Mouse (Mus musculus): ENCODE results near the gene Avpi1. TPM values are rescaled to one million over a fixed set of nuclear protein-coding genes. Genes with fewer than 3 reads are reported as not detected.

Gene Avpi1
- 29.5 and 31.1 TPM in 2 replicates for polyA plus RNA-seq (2014; fragmentation: Nextera tagmentation; extraction: Ambion mirVana)

GRCm38 (mm10) chr19:42128787-42129508 lies at the start of gene Avpi1:
TSS of gene Avpi1 (minus strand) at chr19:42129059.
- Histone ChIP-seq H3K9ac (ENCODE audit: low read depth, low read length) (peak within 1 kb of the TSS; percentile 89), H3K27me3 (ENCODE audit: control insufficient read depth, insufficient read depth, low read length) (no peaks in the 10 kb centered on the region), H3K36me3 (ENCODE audit: control insufficient read depth, insufficient read depth, low read length) (no peaks in the 10 kb centered on the region), H3K4me1 (ENCODE audit: control insufficient read depth, insufficient read depth, low read length) (peaks cover 27% of the 10 kb centered on the region), H3K27ac (ENCODE audit: low read depth, low read length) (peak within 1 kb of the TSS; percentile 89), H3K4me2 (peak within 1 kb of the TSS; percentile 98), H3K9me3 (replicated peaks; ENCODE audit: control insufficient read depth, low read length) (no peaks in the 10 kb centered on the region), H3K4me3 (ENCODE audit: low read depth, low read length) (peak within 1 kb of the TSS; percentile 76)
- 0% methylated on average over 53 of the region's 54 CpGs for WGBS (ENCODE audit: insufficient replicate concordance)
- peak; percentile 97 for ATAC-seq (replicated peaks; ENCODE audit: insufficient number of reproducible peaks, low FRiP score, low TSS enrichment)

DNA sequence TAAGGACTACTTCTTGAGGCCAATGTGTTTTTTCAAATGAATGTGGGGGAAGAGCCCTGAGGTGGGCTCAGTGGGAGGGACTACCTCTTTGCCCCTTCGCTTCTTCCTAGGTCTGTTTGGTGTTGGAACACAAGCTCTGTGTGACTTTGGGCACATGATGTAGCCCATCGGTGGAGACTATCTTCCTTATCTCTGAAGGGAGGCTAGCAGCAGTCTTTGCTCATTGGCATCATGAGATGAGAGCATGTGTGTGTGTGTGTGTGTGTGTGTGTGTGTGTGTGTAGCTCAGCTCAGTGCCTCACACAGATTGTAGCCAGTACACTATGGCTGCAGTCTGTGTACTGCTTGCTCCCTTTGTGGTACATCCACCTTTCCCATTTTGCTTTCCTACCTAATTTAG lies 48.6 kb upstream of the Avpi1 start:
- Histone ChIP-seq H3K27ac (ENCODE audit: low read depth, low read length) (no peak overlapping the region), H3K4me1 (ENCODE audit: control insufficient read depth, insufficient read depth, low read length) (no peaks in the 10 kb centered on the region), H3K4me3 (ENCODE audit: low read depth, low read length) (no peak overlapping the region), H3K9ac (ENCODE audit: low read depth, low read length) (no peak overlapping the region), H3K4me2 (no peak overlapping the region), H3K27me3 (ENCODE audit: control insufficient read depth, insufficient read depth, low read length) (no peaks in the 10 kb centered on the region), H3K36me3 (ENCODE audit: control insufficient read depth, insufficient read depth, low read length) (peaks cover 10% of the 10 kb centered on the region), H3K9me3 (replicated peaks; ENCODE audit: control insufficient read depth, low read length) (no peaks in the 10 kb centered on the region)
- WGBS (ENCODE audit: insufficient replicate concordance), result 73% methylated on average over 2 of the region's 2 CpGs
- ATAC-seq (replicated peaks; ENCODE audit: insufficient number of reproducible peaks, low FRiP score, low TSS enrichment), result no peak

DNA sequence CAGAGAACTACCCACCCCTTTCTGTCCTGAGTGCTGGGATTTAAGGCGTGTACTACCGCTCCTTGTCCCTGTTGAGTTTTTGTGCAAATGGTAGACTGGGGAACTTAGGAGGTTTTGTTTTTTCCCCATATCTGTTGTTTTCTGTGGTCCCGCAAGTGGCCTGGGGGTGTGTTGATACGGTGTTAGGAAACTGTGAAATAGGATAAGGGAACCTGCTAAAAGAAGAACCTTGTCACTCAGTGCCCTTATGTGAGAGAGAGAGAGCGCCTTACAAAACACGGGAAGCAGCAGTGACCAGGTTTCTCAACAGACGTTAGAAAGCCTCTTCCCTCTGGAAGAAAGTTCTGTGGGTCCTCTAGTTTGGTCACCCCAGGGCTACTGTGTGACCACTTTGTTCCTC lies 48.0 kb upstream of the Avpi1 start:
- Histone ChIP-seq H3K36me3 (ENCODE audit: control insufficient read depth, insufficient read depth, low read length) (peaks cover 10% of the 10 kb centered on the region), H3K4me3 (ENCODE audit: low read depth, low read length) (no peak overlapping the region), H3K9me3 (replicated peaks; ENCODE audit: control insufficient read depth, low read length) (no peaks in the 10 kb centered on the region), H3K27ac (ENCODE audit: low read depth, low read length) (no peak overlapping the region), H3K9ac (ENCODE audit: low read depth, low read length) (no peak overlapping the region), H3K4me2 (no peak overlapping the region), H3K27me3 (ENCODE audit: control insufficient read depth, insufficient read depth, low read length) (no peaks in the 10 kb centered on the region), H3K4me1 (ENCODE audit: control insufficient read depth, insufficient read depth, low read length) (no peaks in the 10 kb centered on the region)
- no peak for ATAC-seq (replicated peaks; ENCODE audit: insufficient number of reproducible peaks, low FRiP score, low TSS enrichment)
- WGBS (ENCODE audit: insufficient replicate concordance), result 65% methylated on average over 7 of the region's 7 CpGs

DNA sequence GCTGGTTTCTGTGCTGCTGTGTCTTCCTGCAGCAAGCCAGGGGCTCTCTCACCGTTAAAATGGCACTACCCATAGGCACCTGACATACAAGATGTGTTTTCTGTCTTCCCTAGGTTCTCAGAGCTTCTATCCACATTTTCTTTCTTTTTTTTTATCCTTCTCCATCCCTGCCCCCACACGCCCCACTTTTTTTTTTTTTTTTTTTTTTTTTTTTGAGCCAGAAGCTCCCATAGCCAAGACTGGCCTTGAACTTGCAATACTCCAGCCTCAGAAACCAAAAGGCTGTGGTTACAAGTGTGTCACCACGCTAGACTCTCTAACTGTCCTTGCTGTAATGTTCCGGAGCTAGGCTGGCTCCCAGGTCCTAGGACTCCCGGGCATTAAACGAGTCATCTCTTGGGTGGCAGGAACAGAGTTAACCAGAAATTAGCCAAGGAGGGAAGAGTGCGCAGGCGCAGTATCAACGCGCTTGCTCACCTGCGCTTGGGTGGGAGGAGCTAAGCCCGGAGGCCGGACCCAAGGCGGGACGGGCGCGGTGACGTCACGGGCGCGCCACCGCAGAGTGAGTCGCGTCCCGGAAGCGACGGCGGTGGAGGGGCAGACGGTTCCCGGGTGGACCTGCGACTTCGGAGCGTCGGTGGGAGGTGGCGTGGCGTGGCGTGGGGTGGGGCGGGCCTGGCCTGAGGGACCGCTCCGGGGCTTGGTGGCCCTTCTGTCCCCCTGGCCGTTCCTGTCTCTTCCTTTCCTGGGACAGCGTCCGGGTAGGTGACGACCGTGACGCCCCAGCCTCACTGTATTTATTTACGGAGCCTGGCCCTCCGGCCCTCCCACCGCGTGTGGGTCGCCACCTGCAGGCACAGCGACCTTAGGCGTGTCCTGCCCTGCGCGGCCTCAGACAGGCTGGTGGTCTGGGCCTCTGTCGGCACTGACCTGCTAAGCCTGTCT lies 41.4 kb upstream of the Avpi1 start:
- H3K4me3 ChIP-seq (ENCODE audit: low read depth, low read length), result peak overlapping the region; percentile 91
- peaks cover 14% of the 10 kb centered on the region; the same call in 1 of the 2 replicates for H3K4me1 ChIP-seq (ENCODE audit: control insufficient read depth, insufficient read depth, low read length)
- peak overlapping the region; percentile 47; the same call in 1 of the 2 replicates for H3K27ac ChIP-seq (ENCODE audit: low read depth, low read length)
- H3K27me3 ChIP-seq (ENCODE audit: control insufficient read depth, insufficient read depth, low read length), result peaks cover 26% of the 10 kb centered on the region
- peak; percentile 88 for ATAC-seq (replicated peaks; ENCODE audit: insufficient number of reproducible peaks, low FRiP score, low TSS enrichment)
- H3K9ac ChIP-seq (ENCODE audit: low read depth, low read length), result peak overlapping the region; percentile 95
- peak overlapping the region; percentile 84 for H3K4me2 ChIP-seq
- H3K9me3 ChIP-seq (replicated peaks; ENCODE audit: control insufficient read depth, low read length), result no peaks in the 10 kb centered on the region
- 2% methylated on average over 48 of the region's 56 CpGs for WGBS (ENCODE audit: insufficient replicate concordance)
- no peaks in the 10 kb centered on the region for H3K36me3 ChIP-seq (ENCODE audit: control insufficient read depth, insufficient read depth, low read length)

- no peak overlapping the region for H3K27ac ChIP-seq (ENCODE audit: low read depth, low read length)
- peaks cover 26% of the 10 kb centered on the region for H3K27me3 ChIP-seq (ENCODE audit: control insufficient read depth, insufficient read depth, low read length)
- no peaks in the 10 kb centered on the region for H3K36me3 ChIP-seq (ENCODE audit: control insufficient read depth, insufficient read depth, low read length)
- peaks cover 14% of the 10 kb centered on the region; the same call in 1 of the 2 replicates for H3K4me1 ChIP-seq (ENCODE audit: control insufficient read depth, insufficient read depth, low read length)
- 58% methylated on average over 10 of the region's 10 CpGs for WGBS (ENCODE audit: insufficient replicate concordance)
- no peak overlapping the region for H3K9ac ChIP-seq (ENCODE audit: low read depth, low read length)
- no peak for ATAC-seq (replicated peaks; ENCODE audit: insufficient number of reproducible peaks, low FRiP score, low TSS enrichment)
- H3K4me3 ChIP-seq (ENCODE audit: low read depth, low read length), result no peak overlapping the region
- no peaks in the 10 kb centered on the region for H3K9me3 ChIP-seq (replicated peaks; ENCODE audit: control insufficient read depth, low read length)
- peak overlapping the region; percentile 84; the same call in 1 of the 2 replicates for H3K4me2 ChIP-seq
Measured at GRCm38 (mm10) chr19:42169322-42169975, 40.6 kb upstream of the Avpi1 start.

DNA sequence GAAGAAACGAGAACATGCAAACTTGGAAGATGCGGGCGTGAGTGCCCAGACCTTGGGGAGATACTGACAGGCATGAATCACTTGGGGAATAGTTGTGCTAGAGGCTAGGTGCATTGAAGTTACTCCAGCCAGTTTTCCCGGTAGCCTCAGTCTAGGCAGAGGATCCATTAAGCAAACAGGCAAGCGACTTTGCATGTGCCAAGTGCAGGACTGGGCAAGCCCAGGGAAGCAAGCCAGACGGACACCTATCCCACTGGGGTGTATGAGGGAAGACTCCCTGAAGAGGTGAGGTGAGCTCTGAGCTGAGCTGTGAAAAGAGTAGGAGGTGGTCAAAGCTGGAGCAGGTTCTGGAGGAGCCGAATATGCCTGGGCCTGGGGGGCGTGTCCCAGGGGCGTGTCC lies 38.6 kb upstream of the Avpi1 start:
- ATAC-seq (replicated peaks; ENCODE audit: insufficient number of reproducible peaks, low FRiP score, low TSS enrichment), result no peak
- Histone ChIP-seq H3K9me3 (replicated peaks; ENCODE audit: control insufficient read depth, low read length) (no peaks in the 10 kb centered on the region), H3K27ac (ENCODE audit: low read depth, low read length) (no peak overlapping the region), H3K4me3 (ENCODE audit: low read depth, low read length) (no peak overlapping the region), H3K27me3 (ENCODE audit: control insufficient read depth, insufficient read depth, low read length) (peaks cover 26% of the 10 kb centered on the region), H3K4me1 (ENCODE audit: control insufficient read depth, insufficient read depth, low read length) (peaks cover 14% of the 10 kb centered on the region; the same call in 1 of the 2 replicates), H3K4me2 (no peak overlapping the region), H3K9ac (ENCODE audit: low read depth, low read length) (no peak overlapping the region), H3K36me3 (ENCODE audit: control insufficient read depth, insufficient read depth, low read length) (no peaks in the 10 kb centered on the region)
- WGBS (ENCODE audit: insufficient replicate concordance), result 58% methylated on average over 9 of the region's 9 CpGs

GRCm38 (mm10) chr19:42166766-42167165 lies 37.9 kb upstream of the Avpi1 start:
- Histone ChIP-seq H3K4me2 (no peak overlapping the region), H3K4me3 (ENCODE audit: low read depth, low read length) (no peak overlapping the region), H3K9me3 (replicated peaks; ENCODE audit: control insufficient read depth, low read length) (no peaks in the 10 kb centered on the region), H3K27ac (ENCODE audit: low read depth, low read length) (no peak overlapping the region), H3K36me3 (ENCODE audit: control insufficient read depth, insufficient read depth, low read length) (no peaks in the 10 kb centered on the region), H3K27me3 (ENCODE audit: control insufficient read depth, insufficient read depth, low read length) (peaks cover 26% of the 10 kb centered on the region), H3K4me1 (ENCODE audit: control insufficient read depth, insufficient read depth, low read length) (peaks cover 14% of the 10 kb centered on the region; the same call in 1 of the 2 replicates), H3K9ac (ENCODE audit: low read depth, low read length) (no peak overlapping the region)
- no peak for ATAC-seq (replicated peaks; ENCODE audit: insufficient number of reproducible peaks, low FRiP score, low TSS enrichment)
- 46% methylated on average over 3 of the region's 3 CpGs for WGBS (ENCODE audit: insufficient replicate concordance)

GRCm38 (mm10) chr19:42166130-42166529 lies 37.3 kb upstream of the Avpi1 start:
- Histone ChIP-seq H3K4me1 (ENCODE audit: control insufficient read depth, insufficient read depth, low read length) (peaks cover 8% of the 10 kb centered on the region; the same call in 1 of the 2 replicates), H3K9me3 (replicated peaks; ENCODE audit: control insufficient read depth, low read length) (no peaks in the 10 kb centered on the region), H3K4me3 (ENCODE audit: low read depth, low read length) (peak overlapping the region; percentile 1; the same call in 1 of the 2 replicates), H3K4me2 (peak overlapping the region; percentile 53), H3K27ac (ENCODE audit: low read depth, low read length) (no peak overlapping the region), H3K36me3 (ENCODE audit: control insufficient read depth, insufficient read depth, low read length) (no peaks in the 10 kb centered on the region), H3K27me3 (ENCODE audit: control insufficient read depth, insufficient read depth, low read length) (peaks cover 26% of the 10 kb centered on the region), H3K9ac (ENCODE audit: low read depth, low read length) (peak overlapping the region; percentile 29; the same call in 1 of the 2 replicates)
- ATAC-seq (replicated peaks; ENCODE audit: insufficient number of reproducible peaks, low FRiP score, low TSS enrichment), result no peak
- WGBS (ENCODE audit: insufficient replicate concordance), result 5% methylated on average over 12 of the region's 12 CpGs
